Mouse (Mus musculus) embryonic fibroblast, embryonic 13.5 days (primary cell): ENCODE measurements around the gene Mrpl32.

ENCODE experiments used
- CTCF ChIP-seq: IDR thresholded peaks from 2 replicates; pipeline ENCODE4 v1.5.1; 2011; ENCODE audit warnings: mild to moderate bottlenecking, control low read depth, low read length, moderate library complexity, borderline replicate concordance; ENCODE audit not compliant: insufficient read depth
- POLR2A ChIP-seq: IDR thresholded peaks from 2 replicates; pipeline ENCODE4 v1.6.1; 2011; ENCODE audit warnings: low read depth, mild to moderate bottlenecking, control low read depth, low read length, moderate library complexity

DNA sequence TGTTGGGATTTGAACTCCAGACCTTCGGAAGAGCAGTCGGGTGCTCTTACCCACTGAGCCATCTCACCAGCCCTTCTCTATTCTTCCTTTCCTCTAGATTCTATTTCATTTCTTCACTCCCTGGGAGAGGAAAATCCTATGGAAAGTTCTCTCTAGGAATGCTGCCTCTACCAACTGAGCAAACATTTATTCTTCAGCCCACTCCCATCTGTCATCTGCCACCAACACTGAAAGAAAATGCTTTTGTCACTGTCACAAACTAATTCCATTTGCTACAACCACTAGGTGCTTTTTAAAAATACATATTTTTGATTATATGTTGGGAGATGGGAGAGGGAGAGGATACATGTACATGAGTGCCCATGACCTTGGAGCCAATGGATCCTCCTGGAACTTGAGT is 10.2 kb downstream of the Mrpl32 start:
- no peak for TF ChIP-seq POLR2A
- no peak for TF ChIP-seq CTCF
